Mouse (Mus musculus) kidney, adult 2 months (tissue): ENCODE data around the gene Gm27021.

Experiments
- CTCF ChIP-seq: fragments of 200-500 bp; conservative IDR thresholded peaks from 2 replicates; pipeline ENCODE4 v1.5.1; 2011; ENCODE audit warnings: low read depth, mild to moderate bottlenecking, control low read depth, low read length, moderate library complexity, mixed read lengths; ENCODE audit not compliant: insufficient read depth, insufficient read length
- POLR2A ChIP-seq: fragments of 200-500 bp; IDR thresholded peaks from one replicate; pipeline ENCODE4 v1.6.1; 2011; ENCODE audit warnings: low read depth, low read length, control low read depth

DNA sequence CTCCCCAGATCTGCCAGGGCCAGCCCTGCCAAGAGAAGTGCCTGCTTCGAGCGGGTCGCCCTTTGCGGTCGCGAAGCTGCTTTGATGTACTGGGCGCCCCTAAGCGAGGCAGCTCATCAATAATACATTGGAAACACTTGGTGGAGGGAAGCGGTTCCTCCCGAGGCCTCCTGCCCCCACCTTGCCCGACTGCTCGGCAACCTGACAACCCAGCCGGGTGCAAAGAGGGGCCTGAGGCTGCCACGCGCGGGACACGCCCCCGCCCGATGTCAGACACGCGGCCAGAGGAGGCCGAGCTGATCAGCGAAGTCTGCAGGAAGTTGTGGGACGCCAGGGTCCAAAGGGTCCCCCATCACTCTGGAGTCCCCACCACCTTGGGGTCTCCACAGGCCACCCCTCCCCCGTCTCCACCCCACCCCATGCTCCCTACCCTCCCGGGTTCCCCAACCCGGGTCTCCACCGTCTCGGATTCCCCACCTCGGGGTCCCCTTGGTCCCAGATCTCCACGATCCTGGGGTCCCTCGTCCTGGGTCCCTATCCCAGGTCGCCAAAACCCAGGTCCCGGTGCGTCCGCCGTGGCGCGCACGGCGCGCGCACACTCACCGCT, 34.1 kb downstream of the Gm27021 start:
- no peak for TF ChIP-seq CTCF
- TF ChIP-seq POLR2A = no peak
